Mouse (Mus musculus): Measurements from ENCODE around the gene Nfia. TPM values are rescaled to one million over a fixed set of nuclear protein-coding genes. Genes with fewer than 3 reads are reported as not detected.
A peak's percentile ranks its signal among the peaks of the same experiment; 100 is the strongest.

Nfia gene
- total RNA-seq, 2 experiments from 2014 or later = 3.6 to 17.8 TPM

DNA sequence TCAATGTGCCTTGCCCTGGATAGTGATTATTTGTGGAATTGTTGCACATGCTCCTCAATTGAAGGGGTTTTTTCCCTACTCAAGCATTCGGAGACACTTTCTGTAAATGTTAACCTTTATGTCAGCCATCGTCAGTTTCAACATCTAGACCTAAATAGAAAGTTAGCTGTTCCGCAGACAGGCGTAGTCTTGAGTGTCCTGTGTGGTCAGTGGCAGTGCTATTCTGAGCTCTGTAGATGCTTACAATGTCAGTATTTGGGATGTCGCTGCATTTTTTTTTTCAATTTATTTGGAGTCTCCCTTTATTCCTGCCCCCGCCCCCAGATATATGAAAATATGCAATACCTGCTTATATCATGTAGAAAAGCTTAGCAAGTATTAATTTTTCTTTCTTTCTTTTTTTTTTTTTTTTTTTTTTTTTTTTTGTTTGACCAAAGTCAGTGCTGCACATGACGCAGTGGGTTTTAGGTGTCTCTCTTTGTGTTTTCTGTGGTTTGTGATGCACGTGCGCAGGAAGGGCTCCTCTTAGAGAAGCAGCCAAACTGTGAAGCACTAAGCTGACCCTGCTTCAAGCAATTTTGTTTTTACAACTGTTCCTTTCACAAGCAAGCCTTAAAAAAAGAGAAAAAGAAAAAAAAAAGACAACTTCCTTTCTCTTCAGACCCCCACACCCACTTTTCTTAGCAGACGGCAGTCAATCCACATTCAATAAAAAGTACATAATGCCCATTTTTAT is 340.9 kb downstream of the Nfia start:
- peak; percentile 49 for ATAC-seq (ENCODE audit: poor library complexity, severe bottlenecking)

DNA sequence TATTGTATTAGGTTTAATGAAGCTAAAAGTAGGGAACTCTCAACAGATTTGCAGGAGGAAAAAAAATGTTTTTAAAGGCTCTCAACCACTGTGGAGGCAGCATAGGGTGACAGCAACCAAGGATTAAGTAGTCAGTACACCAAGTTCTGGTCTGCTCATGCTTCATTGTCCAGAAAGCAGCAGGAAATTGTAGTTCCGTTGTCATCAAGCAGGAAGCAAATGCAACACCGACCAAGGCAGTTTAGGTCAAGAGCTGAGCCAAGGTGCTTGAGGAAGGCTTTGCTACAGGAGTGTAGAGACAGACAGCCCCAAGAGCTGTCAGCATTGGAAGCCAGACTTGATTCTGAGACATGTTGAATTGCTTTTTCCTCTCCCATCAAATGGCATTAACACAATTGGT is 342.4 kb downstream of the Nfia start:
- ATAC-seq (ENCODE audit: poor library complexity, severe bottlenecking) = peak; percentile 51

DNA sequence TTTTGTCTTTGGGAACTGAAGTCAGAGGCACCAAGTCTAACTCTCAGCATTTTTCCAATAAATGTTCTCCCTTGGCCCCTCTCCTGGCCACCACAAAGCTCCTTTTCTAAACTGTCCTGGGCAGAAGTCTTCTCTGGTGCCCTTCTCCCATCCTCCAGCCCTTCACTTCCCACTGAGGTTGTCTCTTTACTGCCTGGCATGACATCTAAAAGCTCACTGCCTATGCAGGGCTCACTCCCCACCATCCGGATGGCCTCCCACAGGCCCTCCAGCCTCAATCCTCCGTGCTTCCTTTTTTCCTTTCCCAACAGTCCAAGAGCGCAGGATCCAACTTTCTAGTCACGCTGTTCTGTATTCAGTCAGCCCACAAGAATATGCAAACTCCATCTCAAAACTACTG is 342.9 kb downstream of the Nfia start:
- no peak for ATAC-seq (ENCODE audit: poor library complexity, severe bottlenecking)

DNA sequence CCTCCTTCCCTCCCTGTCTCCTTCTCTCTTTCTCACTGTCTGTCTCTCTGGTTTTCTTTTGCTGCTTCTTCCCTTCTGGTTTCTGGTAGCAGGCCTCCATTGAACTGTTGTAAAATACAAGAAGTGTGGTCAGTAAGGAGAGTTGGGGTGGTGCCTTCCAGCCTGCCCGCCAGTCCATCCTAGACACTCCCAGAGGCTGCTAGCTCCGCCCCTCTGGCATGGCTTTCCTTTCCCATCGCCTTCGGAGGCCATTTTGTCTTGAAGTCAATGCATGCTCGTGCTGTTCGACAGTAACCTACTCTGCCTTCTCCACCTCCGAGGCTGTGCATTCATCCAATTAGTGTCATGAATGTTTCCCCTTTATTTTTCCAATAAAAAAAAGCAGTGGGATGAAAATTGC is 343.5 kb downstream of the Nfia start:
- ATAC-seq (ENCODE audit: poor library complexity, severe bottlenecking) = no peak

DNA sequence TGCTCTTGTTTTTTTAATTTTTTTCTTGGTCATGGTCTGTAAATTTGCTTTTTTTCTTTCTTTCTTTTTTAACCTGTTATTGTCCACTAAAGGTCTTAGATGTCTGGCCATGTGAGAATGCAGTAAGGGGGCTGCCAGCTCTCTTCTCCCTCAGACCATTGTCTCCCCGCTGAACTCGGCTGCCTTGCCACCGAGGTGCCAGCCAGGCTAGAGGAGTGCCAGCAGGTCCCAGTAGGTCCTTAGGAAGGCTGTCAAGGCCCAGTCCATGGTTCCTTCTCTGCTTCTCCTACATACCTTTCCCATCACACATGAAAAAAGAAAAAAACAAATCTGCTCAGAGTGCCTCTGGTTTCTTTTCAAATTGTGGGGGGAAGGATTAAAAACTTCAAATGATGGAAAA is 345.6 kb downstream of the Nfia start:
- no peak for ATAC-seq (ENCODE audit: poor library complexity, severe bottlenecking)

DNA sequence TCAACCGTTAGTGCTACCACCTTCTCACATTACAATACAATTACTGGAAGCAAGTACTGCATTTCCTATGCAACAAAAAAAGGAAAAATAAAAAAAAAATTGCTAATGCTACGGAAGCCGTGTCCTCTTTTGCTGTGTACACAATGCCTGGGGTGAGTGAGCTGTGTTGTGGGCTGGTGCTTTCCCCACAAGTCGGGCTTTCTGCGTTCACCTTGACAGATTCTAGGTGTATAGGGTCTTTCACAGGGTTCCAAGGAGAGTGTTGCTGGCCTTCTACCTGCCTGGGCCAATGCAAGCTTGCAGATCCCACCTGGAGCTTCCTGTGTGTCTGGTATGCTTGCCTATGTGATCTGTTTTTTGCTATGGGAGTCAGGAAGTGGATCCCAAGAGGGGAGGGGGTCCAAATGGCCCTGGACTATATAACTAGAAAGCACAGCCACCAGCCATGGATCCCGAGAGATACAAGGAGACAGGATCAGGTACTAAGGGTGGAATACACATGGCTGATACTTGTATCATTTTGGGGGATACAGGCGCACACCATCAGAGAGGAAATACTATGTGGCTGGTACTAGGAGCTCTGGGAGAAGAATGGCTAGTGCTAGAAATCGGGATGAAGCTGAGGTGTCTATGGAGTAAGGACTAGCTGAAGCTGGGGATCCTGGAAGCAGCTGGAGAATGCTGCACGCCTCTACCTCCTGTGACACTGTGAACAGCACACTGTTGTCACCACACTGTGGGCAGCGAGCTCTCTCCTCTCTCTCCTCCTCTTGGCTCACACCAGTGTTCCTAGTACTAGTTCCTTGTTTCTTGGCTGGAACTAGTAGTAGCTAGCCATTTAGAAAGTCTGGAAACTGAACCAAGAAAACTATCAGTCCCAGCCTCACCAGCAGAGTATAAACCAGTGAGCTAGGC is 346.5 kb downstream of the Nfia start:
- no peak for ATAC-seq (ENCODE audit: poor library complexity, severe bottlenecking)

DNA sequence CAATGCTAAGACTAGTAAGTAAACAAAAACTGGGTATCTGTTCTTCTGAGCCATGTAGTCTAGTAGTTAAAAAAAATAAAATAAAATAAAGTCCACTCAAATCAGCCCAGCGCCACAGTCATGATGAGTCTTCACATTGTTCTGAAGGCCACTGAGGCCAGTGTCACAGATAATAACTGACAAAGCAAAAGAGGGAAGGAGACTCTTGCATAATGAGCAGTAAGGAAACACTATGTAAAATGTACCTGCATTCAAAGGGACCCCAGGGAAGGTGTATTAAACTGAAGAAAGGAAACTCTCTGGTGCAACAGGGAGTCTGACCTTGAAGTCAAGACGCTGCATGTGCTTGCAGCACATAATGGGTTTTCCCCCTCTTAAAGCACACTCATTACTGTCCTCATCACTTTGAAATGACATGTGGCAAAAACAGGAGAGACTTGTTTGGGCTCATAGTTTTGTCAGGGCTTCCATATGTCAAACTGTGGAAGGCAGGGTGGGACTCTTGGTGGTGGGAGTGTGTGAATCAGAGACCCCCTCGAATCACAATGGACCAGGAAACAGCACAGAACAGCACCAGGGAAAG is 347.5 kb downstream of the Nfia start:
- ATAC-seq (ENCODE audit: poor library complexity, severe bottlenecking) = peak; percentile 80

DNA sequence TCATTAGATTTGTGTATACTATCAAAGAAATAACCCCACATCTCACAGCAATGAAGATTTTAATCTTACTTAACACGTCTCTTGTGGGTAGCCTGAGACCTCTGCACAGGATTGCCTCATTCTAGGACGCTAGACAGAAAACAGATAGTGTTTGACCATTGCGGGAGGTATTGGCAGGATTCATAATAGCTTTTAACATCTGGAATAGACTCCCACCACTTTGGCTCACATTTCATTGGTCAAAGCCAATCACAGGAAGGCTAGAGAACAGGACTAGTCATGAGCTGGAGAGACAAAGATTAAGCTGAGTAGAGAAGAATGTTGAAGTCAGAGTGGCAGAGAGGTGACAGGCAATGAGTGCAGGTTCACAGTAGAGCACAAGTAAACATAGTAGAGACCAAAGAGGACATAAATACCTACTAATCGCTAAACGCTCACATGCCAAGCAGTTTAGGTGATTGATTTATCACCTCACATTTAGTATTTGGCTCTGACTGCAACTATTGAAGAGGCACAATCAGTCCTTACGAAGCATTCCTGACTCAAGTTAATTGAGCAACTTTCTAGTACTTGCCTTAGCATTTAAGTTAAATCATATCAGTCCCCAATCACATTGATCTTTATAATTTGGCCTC is 348.3 kb downstream of the Nfia start:
- ATAC-seq (ENCODE audit: poor library complexity, severe bottlenecking) = no peak

DNA sequence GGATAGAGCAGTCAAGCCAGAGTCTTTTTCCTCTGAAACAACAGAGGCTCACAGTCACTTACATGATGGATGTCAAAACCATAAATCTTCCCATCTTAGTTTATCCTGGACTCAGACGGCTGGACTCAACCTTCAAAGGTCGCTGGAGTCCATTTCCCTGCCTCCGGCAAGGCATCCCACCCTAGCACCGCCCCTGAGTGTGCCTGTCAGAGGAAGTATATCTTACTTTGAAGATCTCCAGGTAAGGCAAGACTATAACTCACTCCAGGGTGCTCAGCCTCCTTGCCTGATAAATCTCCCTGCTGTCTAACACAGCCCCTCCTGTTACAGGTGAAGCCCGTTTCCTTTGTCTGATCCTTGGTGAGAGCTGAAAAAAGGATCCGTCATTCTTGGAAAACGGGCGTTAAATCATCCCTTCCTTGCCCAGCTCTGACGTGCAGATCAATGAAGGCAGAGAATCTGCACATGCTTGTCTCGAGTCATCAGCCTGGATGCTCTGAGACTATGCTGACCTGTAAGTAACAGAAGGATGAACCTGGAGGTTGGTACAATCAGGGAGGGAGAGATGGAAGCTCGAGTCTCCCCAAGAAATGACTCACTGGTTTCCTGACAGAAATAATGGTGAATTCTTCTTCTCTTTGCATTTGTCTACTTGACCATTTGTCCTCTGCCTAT is 353.6 kb downstream of the Nfia start:
- ATAC-seq (ENCODE audit: poor library complexity, severe bottlenecking) = no peak

DNA sequence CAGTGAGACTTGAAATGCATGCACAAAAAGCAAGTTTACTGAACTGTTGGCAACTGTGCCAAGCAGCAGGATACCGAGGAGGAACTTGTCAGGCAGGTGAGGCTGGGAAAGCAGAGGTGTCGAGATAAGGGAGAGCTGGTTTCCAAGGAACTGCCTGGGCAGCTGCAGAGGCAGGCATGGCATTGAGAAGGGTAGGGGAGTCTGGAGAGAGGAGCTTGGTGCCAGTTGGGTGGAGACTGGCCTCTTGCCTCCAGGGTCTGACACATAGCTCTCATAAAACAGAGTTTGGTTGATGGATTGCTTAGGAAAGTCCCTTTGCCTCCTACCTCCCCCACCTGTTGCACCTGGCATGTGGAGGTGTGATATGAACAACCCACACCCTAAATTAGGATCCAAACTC is 358.3 kb downstream of the Nfia start:
- ATAC-seq (ENCODE audit: poor library complexity, severe bottlenecking) = no peak

DNA sequence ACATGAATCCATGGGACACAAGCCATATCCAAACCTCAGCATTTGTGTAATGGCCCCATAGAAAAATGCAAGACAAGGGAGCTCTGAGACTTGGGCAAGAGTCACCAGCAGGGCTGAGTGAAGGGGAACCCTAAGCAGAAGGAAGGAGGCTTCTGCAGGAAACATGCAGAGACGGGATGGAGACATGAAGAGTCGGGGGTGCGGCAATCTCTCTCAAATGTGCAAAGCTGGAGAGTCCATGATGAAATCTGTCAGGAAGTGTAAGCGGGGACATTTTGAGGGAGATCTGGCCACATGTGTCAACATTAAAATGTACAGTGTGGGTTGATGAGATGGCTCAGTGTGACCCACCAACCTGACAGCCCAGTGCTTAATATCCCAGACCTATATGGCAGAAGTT is 361.5 kb downstream of the Nfia start:
- peak; percentile 40 for ATAC-seq (ENCODE audit: poor library complexity, severe bottlenecking)

DNA sequence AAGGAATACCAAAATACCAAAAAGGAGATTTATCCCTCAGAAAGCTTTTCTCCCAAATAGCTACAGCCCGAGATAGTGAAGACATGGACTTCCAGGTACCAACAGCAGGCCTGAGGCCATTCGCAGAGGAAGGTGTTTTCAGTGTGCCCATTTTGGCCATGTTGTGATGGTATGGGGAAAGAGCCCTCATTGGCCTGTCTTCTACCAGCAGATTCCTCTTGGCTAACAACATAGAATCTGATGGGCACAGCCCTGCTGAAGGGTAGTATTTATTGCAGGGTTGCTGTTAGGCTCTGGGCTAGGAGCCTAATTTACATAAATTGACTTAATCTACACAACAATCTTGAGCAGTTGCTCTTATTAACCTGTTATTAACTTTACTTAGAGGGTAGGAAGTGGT is 363.5 kb downstream of the Nfia start:
- ATAC-seq (ENCODE audit: poor library complexity, severe bottlenecking) = no peak

DNA sequence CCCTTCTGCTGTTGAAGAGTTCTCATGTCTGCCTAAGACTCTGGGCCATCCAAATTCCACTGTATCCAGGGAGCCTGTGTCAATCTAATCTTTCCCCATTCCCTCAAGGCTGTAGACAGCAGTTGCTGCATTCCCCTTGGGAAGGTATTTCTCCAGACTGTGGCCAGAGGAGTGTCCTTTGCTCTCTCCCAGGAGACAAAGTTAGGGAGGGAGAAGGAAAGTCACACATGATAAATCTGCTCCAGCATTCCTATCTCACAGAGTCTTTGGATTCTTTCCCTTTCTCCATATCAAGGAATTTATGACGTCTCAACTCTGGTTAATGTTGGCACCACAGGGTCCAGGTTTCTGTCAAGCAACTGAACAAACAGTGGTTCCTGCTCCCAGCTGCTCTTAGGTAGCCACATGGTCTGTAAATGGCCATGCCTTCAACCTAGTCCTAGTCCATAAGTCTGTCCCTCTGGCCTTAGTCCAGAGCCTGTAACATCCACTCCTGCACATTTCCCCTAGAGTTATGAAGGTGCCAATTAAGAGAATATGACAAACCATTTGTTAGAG is 370.4 kb downstream of the Nfia start:
- ATAC-seq (ENCODE audit: poor library complexity, severe bottlenecking) = no peak

DNA sequence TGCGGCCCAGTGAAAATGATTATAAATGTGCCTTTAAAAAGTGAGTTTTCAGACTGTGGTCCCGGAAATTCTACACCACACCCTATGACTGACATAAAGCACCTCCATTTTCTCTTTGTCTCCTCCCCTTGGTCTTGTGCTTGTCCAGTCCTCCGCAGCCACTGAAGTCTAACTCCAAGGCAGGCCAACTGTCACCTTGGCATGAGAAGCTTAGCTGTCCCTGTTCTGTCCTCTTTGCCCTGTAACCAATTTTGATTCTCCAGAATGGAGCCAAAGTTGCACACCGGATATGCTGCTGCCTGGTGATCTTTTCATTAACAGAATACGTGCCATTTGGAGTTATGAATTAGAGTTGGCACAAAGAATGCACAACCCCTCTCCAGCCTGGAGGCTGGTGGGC is 378.0 kb downstream of the Nfia start:
- ATAC-seq (ENCODE audit: poor library complexity, severe bottlenecking) = no peak

DNA sequence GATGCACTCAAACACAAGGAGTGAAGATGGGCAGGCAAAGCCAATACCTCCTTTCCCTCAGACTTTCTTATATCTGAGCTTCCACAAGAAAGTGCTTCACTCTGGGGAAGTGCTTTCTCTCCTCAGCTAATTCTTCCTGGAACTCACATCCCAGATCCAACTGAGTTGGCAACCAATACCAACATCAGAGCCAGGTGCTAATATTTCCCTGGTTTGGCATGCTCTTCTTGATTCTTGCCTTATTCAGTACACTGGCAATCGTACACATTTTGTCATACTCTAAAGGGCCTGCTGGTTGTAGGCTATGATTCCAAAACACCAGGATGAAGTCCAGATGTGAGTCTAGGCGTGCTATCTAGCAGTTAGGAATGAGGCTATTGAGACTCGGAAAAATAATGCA is 385.4 kb downstream of the Nfia start:
- no peak for ATAC-seq (ENCODE audit: poor library complexity, severe bottlenecking)

DNA sequence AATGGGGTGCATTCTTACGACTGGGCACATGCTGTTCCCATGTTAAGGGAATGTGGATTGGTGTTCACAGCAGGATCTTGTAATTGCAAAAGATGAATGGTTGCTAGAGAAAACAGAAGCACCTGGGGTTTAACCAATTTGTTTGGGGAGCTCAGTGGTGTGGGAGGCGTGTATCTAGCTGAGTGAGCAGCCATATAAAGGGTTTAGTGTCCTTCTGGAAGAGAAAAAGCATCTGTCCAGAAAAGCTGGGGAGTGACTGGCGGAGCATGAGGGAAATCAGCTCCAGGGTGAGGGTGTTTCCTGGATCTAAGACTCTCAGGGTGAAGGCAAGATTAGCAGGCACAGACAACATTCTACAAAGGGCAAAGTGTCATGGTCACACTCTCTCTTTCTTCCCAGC is 393.8 kb downstream of the Nfia start:
- ATAC-seq (ENCODE audit: poor library complexity, severe bottlenecking) = no peak
